Mouse (Mus musculus) E14TG2a.4 (cell line): ENCODE data around the gene Nrd1.

Source experiments
- H3K27me3 ChIP-seq: 2 replicates; pipeline ENCODE4 v1.6.1; 2014; ENCODE audit warnings: low read length, control low read depth; ENCODE audit not compliant: insufficient read depth
- H3K36me3 ChIP-seq: 2 replicates; pipeline ENCODE4 v1.6.1; 2014; ENCODE audit warnings: low read length, control low read depth; ENCODE audit not compliant: insufficient read depth
- H3K4me1 ChIP-seq: replicated peaks from 2 replicates; pipeline ENCODE4 v1.6.1; 2014; ENCODE audit warnings: low read depth, low read length, control low read depth
- H3K4me3 ChIP-seq: replicated peaks from 2 replicates; pipeline ENCODE4 v1.5.1; 2014; ENCODE audit warnings: mild to moderate bottlenecking, low read length
- H3K9me3 ChIP-seq: 2 replicates; pipeline ENCODE4 v1.6.1; 2014; ENCODE audit warnings: low read length, control low read depth
- CTCF ChIP-seq: conservative IDR thresholded peaks from 2 replicates; pipeline ENCODE4 v1.5.1; 2014; ENCODE audit warnings: low read length
- NANOG ChIP-seq: IDR thresholded peaks from 2 replicates; pipeline ENCODE4 v1.6.1; 2014; ENCODE audit warnings: borderline replicate concordance, low read length, mixed read lengths
- POU5F1 ChIP-seq: IDR thresholded peaks from 2 replicates; pipeline ENCODE4 v1.6.1; 2014; ENCODE audit warnings: low read length, borderline replicate concordance

Nrd1 gene

GRCm38 (mm10) chr4:109109012-109109411 lies 108.6 kb downstream of the Nrd1 start:
- TF ChIP-seq POU5F1 (no peak), NANOG (no peak), CTCF (no peak)

GRCm38 (mm10) chr4:109109686-109110085 lies 109.2 kb downstream of the Nrd1 start:
- no peaks in the 10 kb centered on the region for H3K9me3 ChIP-seq
- TF ChIP-seq NANOG (no peak), POU5F1 (no peak), CTCF (no peak)

More at GRCm38 (mm10) chr4:109109012-109109411, 108.6 kb downstream of the Nrd1 start:
- H3K36me3 ChIP-seq, result no peaks in the 10 kb centered on the region
- H3K27me3 ChIP-seq, result no peaks in the 10 kb centered on the region
- H3K9me3 ChIP-seq, result no peaks in the 10 kb centered on the region
- no peak overlapping the region for H3K4me3 ChIP-seq
- peaks cover 9% of the 10 kb centered on the region for H3K4me1 ChIP-seq

DNA sequence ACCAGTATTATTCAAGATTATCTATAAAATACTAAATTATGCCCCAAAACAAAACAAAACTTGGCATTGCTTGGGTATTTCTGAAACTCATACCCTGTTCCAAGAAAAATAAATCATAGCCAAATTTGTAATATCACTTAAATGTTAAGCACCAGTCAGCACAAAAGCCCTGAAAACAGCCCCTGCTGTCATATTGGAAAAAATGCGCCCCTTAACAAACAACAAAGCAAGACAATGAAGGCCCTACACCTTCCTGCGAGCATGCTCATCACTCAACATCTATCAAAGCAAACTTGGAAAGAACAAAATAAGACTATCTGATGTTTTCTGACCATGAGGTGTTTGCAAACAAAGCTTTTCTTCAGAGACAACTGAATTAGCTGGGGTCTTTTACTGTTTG lies 110.5 kb downstream of the Nrd1 start:
- H3K27me3 ChIP-seq, result no peaks in the 10 kb centered on the region

More at GRCm38 (mm10) chr4:109109686-109110085, 109.2 kb downstream of the Nrd1 start:
- peaks cover 9% of the 10 kb centered on the region for H3K4me1 ChIP-seq
- no peak overlapping the region for H3K4me3 ChIP-seq
- no peaks in the 10 kb centered on the region for H3K27me3 ChIP-seq
- no peaks in the 10 kb centered on the region for H3K36me3 ChIP-seq

More for the DNA sequence above, 110.5 kb downstream of the Nrd1 start:
- H3K36me3 ChIP-seq, result no peaks in the 10 kb centered on the region
- TF ChIP-seq POU5F1 (no peak), NANOG (no peak), CTCF (no peak)
- H3K9me3 ChIP-seq, result no peaks in the 10 kb centered on the region
- no peak overlapping the region for H3K4me3 ChIP-seq
- peaks cover 9% of the 10 kb centered on the region for H3K4me1 ChIP-seq
